Mouse (Mus musculus): ENCODE results near the gene Neurl4.

GRCm38 (mm10) chr11:69934169-69934568 lies 33.3 kb downstream of the Neurl4 start:
- TF ChIP-seq CTCF (IDR thresholded peaks at IDR 0.05; ENCODE audit: low read depth, low read length) (peak; percentile 78), POLR2A (IDR thresholded peaks at IDR 0.05; ENCODE audit: borderline replicate concordance, low read depth, low read length) (no peak)
